Mouse (Mus musculus): ENCODE data around the gene Pxt1. TPM values are rescaled to one million over a fixed set of nuclear protein-coding genes. Genes with fewer than 3 reads are reported as not detected.

The Pxt1 gene
- total and polyA plus RNA-seq, 2 experiments from 2014 or later, result 0.15 to 0.49 TPM

GRCm38 (mm10) chr17:28953251-28953650 is 9.6 kb upstream of the Pxt1 start:
- 16% methylated on average over 9 of the region's 9 CpGs for WGBS
- H3K4me2 ChIP-seq (ENCODE audit: low read depth, low read length, poor library complexity, severe bottlenecking), result peak overlapping the region; percentile 64
- H3K27ac ChIP-seq (ENCODE audit: low read depth, low read length), result peak overlapping the region; percentile 95
- ATAC-seq (ENCODE audit: low FRiP score), result no peak
- peak; percentile 16 for DNase-seq (ENCODE audit: low spot score)
- TF ChIP-seq CTCF (IDR thresholded peaks at IDR 0.05), result no peak
- H3K36me3 ChIP-seq (ENCODE audit: insufficient read depth, low read length), result 0 out of 2 replicates have a peak, but pooled peaks cover 6% of the 10 kb centered on the region
- peak overlapping the region; percentile 55 for H3K4me3 ChIP-seq (ENCODE audit: low read depth, low read length)
- H3K9ac ChIP-seq (replicated peaks; ENCODE audit: low read length, poor library complexity, severe bottlenecking), result peak overlapping the region; percentile 85
- H3K27me3 ChIP-seq (ENCODE audit: insufficient read depth, low read length), result no peaks in the 10 kb centered on the region
- no peaks in the 10 kb centered on the region for H3K9me3 ChIP-seq (ENCODE audit: low read length)
- H3K4me1 ChIP-seq (ENCODE audit: insufficient read depth, low read length), result peaks cover 11% of the 10 kb centered on the region

DNA sequence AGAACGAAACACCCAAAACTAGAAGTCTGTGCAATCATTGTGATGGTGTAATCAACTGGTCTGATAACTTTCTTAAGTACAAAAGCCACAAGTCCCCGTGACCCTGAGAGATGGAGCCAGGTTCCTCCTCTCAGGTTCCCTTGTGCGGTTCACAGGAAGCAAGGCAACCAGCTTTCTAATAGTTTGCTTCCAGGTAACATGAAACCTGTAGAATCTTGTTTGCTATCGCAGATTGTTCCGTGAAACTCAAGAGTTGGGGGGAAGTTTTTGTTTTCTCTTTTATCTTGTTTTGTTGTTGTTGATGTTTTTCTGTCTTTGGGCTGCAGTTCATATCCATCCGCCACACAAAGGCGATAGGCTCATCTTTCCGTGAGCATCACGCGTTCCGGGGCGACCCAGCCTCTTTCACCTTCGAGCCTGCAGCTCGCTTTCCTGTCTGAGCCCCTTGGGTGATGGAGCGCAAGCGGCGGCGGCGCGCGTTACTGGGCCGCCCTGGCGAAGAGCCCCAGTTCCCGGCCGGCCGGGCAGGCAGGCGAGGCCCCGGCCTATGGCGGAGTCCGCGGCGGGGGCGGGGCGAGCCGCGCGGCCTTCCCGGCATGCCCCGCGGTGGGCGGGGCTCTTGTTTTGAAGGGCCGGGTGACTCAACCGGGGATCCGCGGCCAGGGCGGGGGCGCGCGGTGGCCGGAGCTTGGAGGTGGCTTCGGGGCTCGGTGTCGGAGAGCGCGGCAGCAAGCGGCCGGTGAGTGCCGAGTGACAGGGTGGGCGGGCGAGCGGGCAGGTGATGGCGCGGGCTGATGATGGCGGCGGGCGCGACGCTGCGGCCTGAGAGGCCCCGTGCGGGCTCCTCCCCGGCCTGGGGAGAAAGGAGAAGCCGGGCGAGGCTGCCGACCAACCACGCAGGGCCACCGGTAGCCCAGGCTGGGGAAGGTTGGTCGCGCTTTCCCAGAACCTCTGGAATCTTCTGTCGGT is 8.5 kb upstream of the Pxt1 start, which contains the start of gene Kctd20:
Gene Kctd20, plus strand, starts transcription at position 120 of the 969 bp plus-strand sequence.
- WGBS, result under 1% methylated on average over 53 of the region's 80 CpGs
- TF ChIP-seq CTCF (IDR thresholded peaks at IDR 0.05), result no peak
- peak within 1 kb of the TSS; percentile 64 for H3K4me2 ChIP-seq (ENCODE audit: low read depth, low read length, poor library complexity, severe bottlenecking)

DNA sequence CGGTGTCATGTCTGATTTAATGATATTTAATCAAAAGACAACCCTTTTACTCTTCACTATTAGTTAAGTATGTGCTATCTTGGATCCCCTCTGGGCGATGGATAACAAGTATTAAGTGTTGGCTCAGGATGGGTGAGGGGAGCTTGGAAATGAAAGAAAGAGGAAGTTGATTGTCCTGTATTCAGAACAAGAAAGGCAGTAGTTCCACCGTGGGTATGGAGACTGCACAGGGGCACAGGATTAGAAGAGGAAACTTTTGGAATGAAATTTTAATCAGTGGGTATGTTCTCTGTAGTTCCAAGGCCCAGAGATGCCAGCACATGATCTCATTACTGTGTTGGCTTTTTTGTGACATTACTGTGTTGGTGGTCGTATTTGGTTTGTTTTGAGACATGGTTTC is 7.1 kb upstream of the Pxt1 start:
- no peak for ATAC-seq (ENCODE audit: low FRiP score)
- no peak for TF ChIP-seq CTCF (IDR thresholded peaks at IDR 0.05)
- Histone ChIP-seq H3K9ac (replicated peaks; ENCODE audit: low read length, poor library complexity, severe bottlenecking) (no peak overlapping the region), H3K4me2 (ENCODE audit: low read depth, low read length, poor library complexity, severe bottlenecking) (no peak overlapping the region), H3K4me1 (ENCODE audit: insufficient read depth, low read length) (peaks cover 11% of the 10 kb centered on the region), H3K9me3 (ENCODE audit: low read length) (peaks cover 3% of the 10 kb centered on the region; the same call in 1 of the 2 replicates), H3K4me3 (ENCODE audit: low read depth, low read length) (no peak overlapping the region), H3K36me3 (ENCODE audit: insufficient read depth, low read length) (no peaks in the 10 kb centered on the region), H3K27me3 (ENCODE audit: insufficient read depth, low read length) (no peaks in the 10 kb centered on the region), H3K27ac (ENCODE audit: low read depth, low read length) (no peak overlapping the region)
- 78% methylated on average over 4 of the region's 4 CpGs for WGBS
- DNase-seq (ENCODE audit: low spot score), result no peak

More for the DNA sequence above, 8.5 kb upstream of the Pxt1 start, which contains the start of gene Kctd20:
- ATAC-seq (ENCODE audit: low FRiP score), result peak; percentile 89
- H3K9me3 ChIP-seq (ENCODE audit: low read length), result peaks cover 3% of the 10 kb centered on the region; the same call in 1 of the 2 replicates
- peaks cover 11% of the 10 kb centered on the region for H3K4me1 ChIP-seq (ENCODE audit: insufficient read depth, low read length)
- peak within 1 kb of the TSS; percentile 95 for H3K27ac ChIP-seq (ENCODE audit: low read depth, low read length)
- H3K9ac ChIP-seq (replicated peaks; ENCODE audit: low read length, poor library complexity, severe bottlenecking), result peak within 1 kb of the TSS; percentile 85
- DNase-seq (ENCODE audit: low spot score), result peak; percentile 92
- no peaks in the 10 kb centered on the region for H3K36me3 ChIP-seq (ENCODE audit: insufficient read depth, low read length)
- H3K4me3 ChIP-seq (ENCODE audit: low read depth, low read length), result peak within 1 kb of the TSS; percentile 55
- no peaks in the 10 kb centered on the region for H3K27me3 ChIP-seq (ENCODE audit: insufficient read depth, low read length)

DNA sequence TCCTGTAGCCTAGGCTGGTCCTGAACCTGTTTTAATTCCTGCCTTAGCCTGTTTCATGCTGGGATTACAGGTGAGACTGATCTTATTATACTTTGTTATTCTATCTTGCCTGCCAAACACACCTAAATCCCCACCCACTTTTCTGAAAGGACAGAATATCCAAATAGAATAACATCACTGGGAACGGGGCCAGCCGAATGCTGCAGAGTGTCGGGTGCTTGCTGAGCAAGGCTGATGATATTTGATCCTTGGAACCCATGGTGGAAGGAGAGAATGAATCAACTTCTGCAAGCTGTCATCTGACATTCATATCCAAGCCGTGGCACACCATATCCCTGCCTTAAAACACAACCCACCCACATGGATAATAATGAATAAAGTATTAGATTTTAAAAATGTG is 5.0 kb upstream of the Pxt1 start:
- no peak overlapping the region for H3K4me3 ChIP-seq (ENCODE audit: low read depth, low read length)
- no peaks in the 10 kb centered on the region for H3K36me3 ChIP-seq (ENCODE audit: insufficient read depth, low read length)
- ATAC-seq (ENCODE audit: low FRiP score) (no peak), DNase-seq (ENCODE audit: low spot score) (no peak)
- peaks cover 3% of the 10 kb centered on the region; the same call in 1 of the 2 replicates for H3K9me3 ChIP-seq (ENCODE audit: low read length)
- WGBS, result 78% methylated on average over 4 of the region's 4 CpGs
- no peak overlapping the region for H3K27ac ChIP-seq (ENCODE audit: low read depth, low read length)
- no peaks in the 10 kb centered on the region for H3K27me3 ChIP-seq (ENCODE audit: insufficient read depth, low read length)
- no peak overlapping the region for H3K4me2 ChIP-seq (ENCODE audit: low read depth, low read length, poor library complexity, severe bottlenecking)
- no peak for TF ChIP-seq CTCF (IDR thresholded peaks at IDR 0.05)
- H3K9ac ChIP-seq (replicated peaks; ENCODE audit: low read length, poor library complexity, severe bottlenecking), result no peak overlapping the region
- peaks cover 5% of the 10 kb centered on the region for H3K4me1 ChIP-seq (ENCODE audit: insufficient read depth, low read length)

- Histone ChIP-seq H3K27ac (ENCODE audit: low read depth, low read length) (no peak overlapping the region), H3K4me3 (ENCODE audit: low read depth, low read length) (no peak overlapping the region), H3K4me2 (ENCODE audit: low read depth, low read length, poor library complexity, severe bottlenecking) (no peak overlapping the region), H3K27me3 (ENCODE audit: insufficient read depth, low read length) (no peaks in the 10 kb centered on the region), H3K4me1 (ENCODE audit: insufficient read depth, low read length) (peaks cover 2% of the 10 kb centered on the region; the same call in 1 of the 2 replicates), H3K36me3 (ENCODE audit: insufficient read depth, low read length) (no peaks in the 10 kb centered on the region), H3K9ac (replicated peaks; ENCODE audit: low read length, poor library complexity, severe bottlenecking) (no peak overlapping the region), H3K9me3 (ENCODE audit: low read length) (peaks cover 3% of the 10 kb centered on the region; the same call in 1 of the 2 replicates)
- DNase-seq (ENCODE audit: low spot score), result no peak
- WGBS, result 91% methylated on average over 19 of the region's 19 CpGs
- TF ChIP-seq CTCF (IDR thresholded peaks at IDR 0.05), result peak; percentile 4; the same call in 1 of the 2 replicates
- ATAC-seq (ENCODE audit: low FRiP score), result no peak
Measured at GRCm38 (mm10) chr17:28947011-28947939, 3.6 kb upstream of the Pxt1 start.

All from midbrain, postnatal 0 days (tissue).